Mouse (Mus musculus) G1E (cell line): ENCODE measurements around the gene Impad1.

ENCODE experiments used
- CTCF ChIP-seq: IDR thresholded peaks from 2 replicates; pipeline ENCODE4 v1.5.1; 2012; ENCODE audit warnings: low read depth, low read length, inconsistent platforms, mixed read lengths
- GATA1 ChIP-seq: IDR thresholded peaks from 2 replicates; pipeline ENCODE4 v1.6.1; 2012; ENCODE audit warnings: borderline replicate concordance, low read length, inconsistent platforms, mixed read lengths
- POLR2AphosphoS5 ChIP-seq: IDR thresholded peaks from 2 replicates; pipeline ENCODE4 v1.6.1; 2012; ENCODE audit warnings: low read depth, low read length, inconsistent platforms; ENCODE audit not compliant: insufficient replicate concordance

GRCm38 (mm10) chr4:4783686-4783957 is 9.5 kb downstream of the Impad1 start:
- TF ChIP-seq CTCF (no peak), GATA1 (no peak), POLR2AphosphoS5 (no peak)
